Mouse (Mus musculus): Measurements from ENCODE around the gene Zfp131. TPM values are rescaled to one million over a fixed set of nuclear protein-coding genes. Genes with fewer than 3 reads are reported as not detected.

Zfp131 gene
- polyA plus RNA-seq, 1 experiment, result 17.7 TPM

DNA sequence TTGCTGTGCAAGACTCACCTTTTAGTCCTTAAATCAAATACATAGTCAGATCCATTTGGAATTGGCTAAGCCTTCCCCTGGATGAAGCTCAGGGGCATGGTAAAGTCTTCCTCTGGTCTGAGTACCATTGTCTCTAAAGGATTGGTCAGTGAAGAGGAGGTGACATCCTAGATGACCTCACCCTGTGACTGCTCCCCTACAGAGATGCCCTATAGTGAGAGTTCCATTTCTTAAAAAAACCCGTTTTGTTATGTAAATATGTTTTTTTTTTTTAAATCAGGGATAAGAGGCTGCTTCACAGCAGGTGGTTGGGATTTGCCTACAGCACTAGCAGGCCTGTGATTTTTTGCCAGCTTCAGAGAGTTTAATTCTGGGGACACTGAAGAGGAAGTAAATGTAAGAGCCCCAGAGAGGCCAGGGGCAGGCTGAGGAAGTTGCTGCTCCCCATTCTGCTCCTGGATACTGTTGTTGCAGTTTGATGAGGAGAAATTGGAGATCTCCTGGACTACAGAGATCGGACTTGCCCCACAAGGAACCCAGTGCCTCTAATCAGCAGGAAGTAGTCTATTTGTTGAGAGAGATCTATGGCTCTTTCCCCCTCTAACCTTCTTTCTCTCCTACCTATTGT, 27.0 kb upstream of the Zfp131 start:
- Histone ChIP-seq H3K36me3 (ENCODE audit: control insufficient read depth, insufficient read depth, low read length) (no peaks in the 10 kb centered on the region), H3K4me3 (ENCODE audit: control insufficient read depth, insufficient read depth, low read length) (no peak overlapping the region), H3K27ac (ENCODE audit: control insufficient read depth, insufficient read depth, low read length) (no peak overlapping the region), H3K27me3 (ENCODE audit: control insufficient read depth, insufficient read depth, low read length) (no peaks in the 10 kb centered on the region), H3K4me1 (replicated peaks; ENCODE audit: control insufficient read depth, insufficient read depth, low read length) (no peaks in the 10 kb centered on the region)
- DNase-seq, result no peak
- WGBS, result 43% methylated on average over 2 of the region's 2 CpGs
- TF ChIP-seq POLR2A (IDR thresholded peaks at IDR 0.05; ENCODE audit: control insufficient read depth, extremely low read depth, insufficient read depth, low read length, poor library complexity) (no peak), CTCF (IDR thresholded peaks at IDR 0.05; ENCODE audit: borderline replicate concordance, control insufficient read depth, extremely low read depth, insufficient read depth, low read length, poor library complexity) (no peak)

DNA sequence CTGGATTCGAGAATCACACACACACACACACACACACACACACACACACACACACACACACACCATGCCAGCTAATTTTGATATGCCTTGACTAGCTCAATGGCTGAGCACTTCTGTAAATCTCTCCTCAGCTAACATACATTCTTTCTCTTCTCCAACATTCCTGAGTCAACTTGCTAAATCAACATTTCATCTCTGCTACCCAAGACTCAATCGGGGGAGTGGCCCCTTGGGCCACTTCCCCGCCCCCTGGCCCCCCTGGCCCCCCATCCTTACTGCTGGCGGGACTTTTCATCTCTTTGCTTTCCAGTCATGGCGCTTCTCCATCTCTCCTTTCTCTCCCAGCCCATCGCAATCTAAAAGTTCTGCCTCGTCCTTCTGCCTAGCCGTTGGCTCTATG, 26.1 kb upstream of the Zfp131 start:
- Histone ChIP-seq H3K36me3 (ENCODE audit: control insufficient read depth, insufficient read depth, low read length) (no peaks in the 10 kb centered on the region), H3K4me3 (ENCODE audit: control insufficient read depth, insufficient read depth, low read length) (no peak overlapping the region), H3K27me3 (ENCODE audit: control insufficient read depth, insufficient read depth, low read length) (no peaks in the 10 kb centered on the region), H3K4me1 (replicated peaks; ENCODE audit: control insufficient read depth, insufficient read depth, low read length) (no peaks in the 10 kb centered on the region), H3K27ac (ENCODE audit: control insufficient read depth, insufficient read depth, low read length) (no peak overlapping the region)
- TF ChIP-seq CTCF (IDR thresholded peaks at IDR 0.05; ENCODE audit: borderline replicate concordance, control insufficient read depth, extremely low read depth, insufficient read depth, low read length, poor library complexity) (no peak), POLR2A (IDR thresholded peaks at IDR 0.05; ENCODE audit: control insufficient read depth, extremely low read depth, insufficient read depth, low read length, poor library complexity) (no peak)
- no peak for DNase-seq
- 88% methylated on average over 8 of the region's 8 CpGs for WGBS

DNA sequence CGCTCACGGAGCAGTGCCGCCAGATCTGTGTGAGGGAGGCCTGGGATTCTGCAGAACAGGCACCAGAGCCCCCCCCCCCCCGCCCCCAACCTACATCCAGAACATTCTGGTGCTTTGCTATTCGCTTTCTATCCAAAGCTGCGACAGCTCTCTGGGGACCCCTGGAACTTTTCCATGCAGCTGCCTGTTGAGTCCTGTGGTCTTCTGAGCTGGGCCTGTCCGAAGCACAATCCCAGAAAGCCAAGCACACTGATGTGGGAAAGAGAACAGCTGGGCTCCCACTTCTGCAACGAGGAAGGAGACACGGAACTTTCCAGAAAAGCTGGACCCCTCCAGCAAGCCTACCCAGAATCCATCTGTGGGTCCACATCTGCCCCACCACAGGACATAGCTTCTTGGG, 19.3 kb upstream of the Zfp131 start:
- H3K27me3 ChIP-seq (ENCODE audit: control insufficient read depth, insufficient read depth, low read length), result no peaks in the 10 kb centered on the region
- DNase-seq, result no peak
- no peaks in the 10 kb centered on the region for H3K4me1 ChIP-seq (replicated peaks; ENCODE audit: control insufficient read depth, insufficient read depth, low read length)
- H3K27ac ChIP-seq (ENCODE audit: control insufficient read depth, insufficient read depth, low read length), result no peak overlapping the region
- 92% methylated on average over 9 of the region's 9 CpGs for WGBS
- TF ChIP-seq CTCF (IDR thresholded peaks at IDR 0.05; ENCODE audit: borderline replicate concordance, control insufficient read depth, extremely low read depth, insufficient read depth, low read length, poor library complexity) (no peak), POLR2A (IDR thresholded peaks at IDR 0.05; ENCODE audit: control insufficient read depth, extremely low read depth, insufficient read depth, low read length, poor library complexity) (no peak)
- no peak overlapping the region for H3K4me3 ChIP-seq (ENCODE audit: control insufficient read depth, insufficient read depth, low read length)
- no peaks in the 10 kb centered on the region for H3K36me3 ChIP-seq (ENCODE audit: control insufficient read depth, insufficient read depth, low read length)

DNA sequence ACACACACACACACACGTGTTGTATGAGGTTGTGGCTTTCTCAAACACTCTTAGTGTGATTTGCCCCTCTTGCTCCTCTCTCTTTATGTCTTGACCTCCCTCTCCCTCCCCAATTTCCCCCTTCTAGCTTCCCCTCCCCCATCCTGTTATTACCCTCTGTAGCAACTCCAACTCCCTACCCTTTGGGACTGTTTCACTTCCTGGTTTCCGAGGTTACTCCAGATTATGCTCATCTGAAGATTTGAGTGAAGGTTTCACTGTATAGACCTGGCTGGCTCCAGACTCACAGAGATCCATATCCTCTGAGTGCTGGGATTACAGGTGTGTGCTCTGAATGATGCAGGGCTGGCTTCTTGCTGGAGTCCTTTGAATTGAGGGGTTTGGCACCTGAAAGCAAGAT, 18.2 kb upstream of the Zfp131 start:
- H3K4me1 ChIP-seq (replicated peaks; ENCODE audit: control insufficient read depth, insufficient read depth, low read length), result no peaks in the 10 kb centered on the region
- no peak for DNase-seq

DNA sequence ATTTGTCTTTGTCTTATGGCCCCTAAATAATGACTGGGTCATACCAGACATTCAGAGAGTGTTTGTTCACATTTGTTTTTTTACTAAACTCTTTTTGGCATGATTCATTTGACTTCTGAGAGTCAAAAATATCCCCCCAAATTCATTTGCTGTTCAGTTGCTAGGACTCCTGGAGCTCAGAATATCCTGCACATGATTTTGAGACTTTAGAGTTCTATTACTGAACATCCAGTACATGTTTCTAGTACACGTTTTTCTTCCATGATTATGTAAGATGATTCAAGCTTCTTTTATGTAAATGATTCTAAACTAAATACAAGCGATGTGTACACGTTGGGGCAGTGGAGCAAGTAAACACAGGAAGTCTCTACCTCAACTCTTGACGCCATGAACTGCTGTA, 7.0 kb upstream of the Zfp131 start:
- no peak for TF ChIP-seq POLR2A (IDR thresholded peaks at IDR 0.05; ENCODE audit: control insufficient read depth, extremely low read depth, insufficient read depth, low read length, poor library complexity)
- TF ChIP-seq CTCF (IDR thresholded peaks at IDR 0.05; ENCODE audit: borderline replicate concordance, control insufficient read depth, extremely low read depth, insufficient read depth, low read length, poor library complexity), result no peak
- no peaks in the 10 kb centered on the region for H3K27me3 ChIP-seq (ENCODE audit: control insufficient read depth, insufficient read depth, low read length)
- no peaks in the 10 kb centered on the region for H3K36me3 ChIP-seq (ENCODE audit: control insufficient read depth, insufficient read depth, low read length)
- no peaks in the 10 kb centered on the region for H3K4me1 ChIP-seq (replicated peaks; ENCODE audit: control insufficient read depth, insufficient read depth, low read length)
- no peak overlapping the region for H3K27ac ChIP-seq (ENCODE audit: control insufficient read depth, insufficient read depth, low read length)
- WGBS, result 78% methylated on average over 4 of the region's 4 CpGs
- DNase-seq, result no peak
- no peak overlapping the region for H3K4me3 ChIP-seq (ENCODE audit: control insufficient read depth, insufficient read depth, low read length)

More for the DNA sequence above, 18.2 kb upstream of the Zfp131 start:
- Histone ChIP-seq H3K36me3 (ENCODE audit: control insufficient read depth, insufficient read depth, low read length) (no peaks in the 10 kb centered on the region), H3K27me3 (ENCODE audit: control insufficient read depth, insufficient read depth, low read length) (no peaks in the 10 kb centered on the region), H3K4me3 (ENCODE audit: control insufficient read depth, insufficient read depth, low read length) (no peak overlapping the region), H3K27ac (ENCODE audit: control insufficient read depth, insufficient read depth, low read length) (no peak overlapping the region)
- WGBS, result 42% methylated on average over 2 of the region's 2 CpGs
- no peak for TF ChIP-seq POLR2A (IDR thresholded peaks at IDR 0.05; ENCODE audit: control insufficient read depth, extremely low read depth, insufficient read depth, low read length, poor library complexity)
- TF ChIP-seq CTCF (IDR thresholded peaks at IDR 0.05; ENCODE audit: borderline replicate concordance, control insufficient read depth, extremely low read depth, insufficient read depth, low read length, poor library complexity), result no peak

DNA sequence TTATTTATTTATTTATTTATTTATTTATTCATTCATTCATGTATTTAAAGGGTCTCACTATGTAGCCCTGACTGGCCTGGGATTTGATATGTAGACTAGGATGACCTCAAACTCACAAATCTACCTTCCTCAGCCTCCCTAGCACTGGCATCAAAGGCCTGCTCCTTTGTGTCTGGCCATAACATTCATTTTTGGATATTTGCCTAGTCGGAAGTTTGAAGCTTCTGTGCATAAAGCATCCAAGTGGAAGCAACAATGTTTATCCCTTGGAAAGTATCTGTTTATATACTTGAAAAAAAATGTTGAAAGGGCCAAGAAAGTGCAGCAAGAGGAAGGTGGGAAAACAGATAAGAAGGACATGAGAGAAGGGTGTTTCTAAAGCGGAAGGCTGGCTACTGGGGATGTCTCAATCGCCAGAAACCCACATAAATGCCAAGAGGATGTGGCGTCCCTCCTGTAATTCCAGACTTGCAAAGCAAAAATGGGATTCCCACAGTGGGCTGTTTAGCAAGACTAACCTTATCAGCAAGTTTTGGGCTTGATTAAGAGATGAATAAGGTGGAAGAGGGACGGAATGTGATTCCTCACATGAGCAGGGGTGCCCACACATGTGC, 2.2 kb upstream of the Zfp131 start:
- no peak for DNase-seq
- Histone ChIP-seq H3K4me1 (replicated peaks; ENCODE audit: control insufficient read depth, insufficient read depth, low read length) (peaks cover 12% of the 10 kb centered on the region), H3K36me3 (ENCODE audit: control insufficient read depth, insufficient read depth, low read length) (peaks cover 10% of the 10 kb centered on the region; the same call in 1 of the 2 replicates), H3K27me3 (ENCODE audit: control insufficient read depth, insufficient read depth, low read length) (no peaks in the 10 kb centered on the region), H3K27ac (ENCODE audit: control insufficient read depth, insufficient read depth, low read length) (no peak overlapping the region), H3K4me3 (ENCODE audit: control insufficient read depth, insufficient read depth, low read length) (no peak overlapping the region)
- 92% methylated on average over 5 of the region's 5 CpGs for whole genome bisulfite sequencing
- TF ChIP-seq POLR2A (IDR thresholded peaks at IDR 0.05; ENCODE audit: control insufficient read depth, extremely low read depth, insufficient read depth, low read length, poor library complexity) (no peak), CTCF (IDR thresholded peaks at IDR 0.05; ENCODE audit: borderline replicate concordance, control insufficient read depth, extremely low read depth, insufficient read depth, low read length, poor library complexity) (no peak)
